Mouse (Mus musculus): ENCODE measurements around the gene Ywhah.
"Not testable (repeated sequence)": the region's sequence is repeated elsewhere in the genome, so short reads cannot be mapped to it uniquely, and the experiment has no call there.

The Ywhah gene

GRCm38 (mm10) chr5:33011132-33012106 is 7.2 kb upstream of the Ywhah start:
- no peak for DNase-seq (ENCODE audit: low spot score)

GRCm38 (mm10) chr5:33014096-33014495 is 4.5 kb upstream of the Ywhah start:
- no peak for DNase-seq (ENCODE audit: low spot score)

GRCm38 (mm10) chr5:33015579-33015978 is 3.0 kb upstream of the Ywhah start:
- DNase-seq (ENCODE audit: low spot score), result no peak

- DNase-seq (ENCODE audit: low spot score), result no peak
Observed at GRCm38 (mm10) chr5:33018189-33018560, 441 bp upstream of the Ywhah start.

- DNase-seq (ENCODE audit: low spot score), result no peak
Observed at GRCm38 (mm10) chr5:33019426-33019821, 808 bp downstream of the Ywhah start.

GRCm38 (mm10) chr5:33021622-33022021 is 3.0 kb downstream of the Ywhah start:
- DNase-seq (ENCODE audit: low spot score), result no peak

GRCm38 (mm10) chr5:33023337-33023736 is 4.7 kb downstream of the Ywhah start:
- no peak for DNase-seq (ENCODE audit: low spot score)

- no peak for DNase-seq (ENCODE audit: low spot score)
Observed at GRCm38 (mm10) chr5:33024474-33024873, 5.9 kb downstream of the Ywhah start.

GRCm38 (mm10) chr5:33028656-33029055 is 10.0 kb downstream of the Ywhah start:
- DNase-seq (ENCODE audit: low spot score), result no peak

- no peak for DNase-seq (ENCODE audit: low spot score)
Observed at GRCm38 (mm10) chr5:33030425-33031175, 12.0 kb downstream of the Ywhah start.

GRCm38 (mm10) chr5:33032036-33032773 is 13.6 kb downstream of the Ywhah start:
- DNase-seq (ENCODE audit: low spot score), result no peak

GRCm38 (mm10) chr5:33033121-33033520 is 14.5 kb downstream of the Ywhah start:
- peak; percentile 77 for DNase-seq (ENCODE audit: low spot score)

GRCm38 (mm10) chr5:33033633-33034032 is 15.0 kb downstream of the Ywhah start:
- DNase-seq (ENCODE audit: low spot score), result not testable (repeated sequence)

GRCm38 (mm10) chr5:33034100-33034499 is 15.5 kb downstream of the Ywhah start:
- DNase-seq (ENCODE audit: low spot score), result no peak

GRCm38 (mm10) chr5:33034916-33035315 is 16.3 kb downstream of the Ywhah start:
- DNase-seq (ENCODE audit: low spot score), result no peak

- DNase-seq (ENCODE audit: low spot score), result no peak
Observed at GRCm38 (mm10) chr5:33038656-33039509, 20.3 kb downstream of the Ywhah start.

- peak; percentile 61 for DNase-seq (ENCODE audit: low spot score)
Observed at GRCm38 (mm10) chr5:33039510-33039911, 20.9 kb downstream of the Ywhah start.

GRCm38 (mm10) chr5:33040735-33041134 is 22.1 kb downstream of the Ywhah start:
- DNase-seq (ENCODE audit: low spot score), result not testable (repeated sequence)

- peak; percentile 63 for DNase-seq (ENCODE audit: low spot score)
Observed at GRCm38 (mm10) chr5:33043397-33043796, 24.8 kb downstream of the Ywhah start.

GRCm38 (mm10) chr5:33044636-33045315 is 26.2 kb downstream of the Ywhah start:
- no peak for DNase-seq (ENCODE audit: low spot score)

- DNase-seq (ENCODE audit: low spot score), result no peak
Observed at GRCm38 (mm10) chr5:33045316-33045705, 26.7 kb downstream of the Ywhah start.

Data from yolk sac, embryonic 10.5 days (tissue).